Mouse (Mus musculus) neutrophil, adult 5-6 weeks (primary cell): Measurements from ENCODE around the gene Myo16. TPM values are rescaled to one million over a fixed set of nuclear protein-coding genes. Genes with fewer than 3 reads are reported as not detected.

Source experiments
- ATAC-seq: fragments of 151-379, 151-347 bp; 2 replicates; pipeline ENCODE4 v1.8.0; 2017; ENCODE audit warnings: mild to moderate bottlenecking, moderate TSS enrichment; ENCODE audit not compliant: insufficient number of reproducible peaks, poor library complexity, low FRiP score, severe bottlenecking; ENCODE audit errors: extremely low read depth
- total RNA-seq: library from RNA; stranded (forward); fragments of 200-1000 nt; gene quantifications from 2 replicates; pipeline ENCODE4 v1.2.3, GENCODE M21; 2017

Gene Myo16
- total RNA-seq, 1 experiment from 2014 or later: 0.12 TPM

- no peak for ATAC-seq
These were observed 102.0 kb downstream of the Myo16 start for GRCm38 (mm10) chr8:10255741-10256140.

GRCm38 (mm10) chr8:10256563-10256962, 102.9 kb downstream of the Myo16 start:
- no peak for ATAC-seq

GRCm38 (mm10) chr8:10270094-10270493, 116.4 kb downstream of the Myo16 start:
- ATAC-seq: no peak

GRCm38 (mm10) chr8:10292600-10292999, 138.9 kb downstream of the Myo16 start:
- no peak for ATAC-seq

- no peak for ATAC-seq
These were observed 147.1 kb downstream of the Myo16 start for GRCm38 (mm10) chr8:10300797-10301196.

GRCm38 (mm10) chr8:10303061-10303460, 149.3 kb downstream of the Myo16 start:
- no peak for ATAC-seq

- ATAC-seq: no peak
These were observed 150.3 kb downstream of the Myo16 start for GRCm38 (mm10) chr8:10303992-10304391.

GRCm38 (mm10) chr8:10304721-10305120, 151.0 kb downstream of the Myo16 start:
- ATAC-seq: no peak

- no peak for ATAC-seq
These were observed 153.6 kb downstream of the Myo16 start for GRCm38 (mm10) chr8:10307345-10307744.

- no peak for ATAC-seq
These were observed 154.2 kb downstream of the Myo16 start for GRCm38 (mm10) chr8:10307770-10308476.

- ATAC-seq: no peak
These were observed 156.8 kb downstream of the Myo16 start for GRCm38 (mm10) chr8:10310470-10310869.

GRCm38 (mm10) chr8:10312316-10312715, 158.6 kb downstream of the Myo16 start:
- no peak for ATAC-seq

GRCm38 (mm10) chr8:10316201-10316600, 162.5 kb downstream of the Myo16 start:
- ATAC-seq: no peak

GRCm38 (mm10) chr8:10318103-10318502, 164.4 kb downstream of the Myo16 start:
- ATAC-seq: no peak

GRCm38 (mm10) chr8:10350451-10350850, 196.7 kb downstream of the Myo16 start:
- ATAC-seq: no peak

- ATAC-seq: no peak
These were observed 205.0 kb downstream of the Myo16 start for GRCm38 (mm10) chr8:10358711-10359110.

- no peak for ATAC-seq
These were observed 209.2 kb downstream of the Myo16 start for GRCm38 (mm10) chr8:10362949-10363348.

- no peak for ATAC-seq
These were observed 210.1 kb downstream of the Myo16 start for GRCm38 (mm10) chr8:10363654-10364406.

GRCm38 (mm10) chr8:10366141-10366540, 212.4 kb downstream of the Myo16 start:
- no peak for ATAC-seq

- no peak for ATAC-seq
These were observed 218.9 kb downstream of the Myo16 start for GRCm38 (mm10) chr8:10372571-10372970.
